Mouse (Mus musculus) cerebellum, adult 2 months (tissue): Measurements from ENCODE around the gene Insl6.

Experiments used
- CTCF ChIP-seq: fragments of 200-500 bp; IDR thresholded peaks from 2 replicates; pipeline ENCODE4 v1.5.1; 2011; ENCODE audit warnings: low read depth, mild to moderate bottlenecking, control low read depth, low read length, moderate library complexity, borderline replicate concordance; ENCODE audit not compliant: insufficient read depth
- POLR2A ChIP-seq: fragments of 200-500 bp; IDR thresholded peaks from 2 replicates; pipeline ENCODE4 v1.6.1; 2011; ENCODE audit warnings: low read length, control low read depth, borderline replicate concordance; ENCODE audit not compliant: insufficient read depth

- no peak for TF ChIP-seq POLR2A
- TF ChIP-seq CTCF, result no peak
These were observed 1.8 kb upstream of the Insl6 start for GRCm38 (mm10) chr19:29326822-29327552.
